Mouse (Mus musculus) embryonic fibroblast, embryonic 13.5 days (primary cell): Measurements from ENCODE around the gene Sh2b1. TPM values are rescaled to one million over a fixed set of nuclear protein-coding genes. Genes with fewer than 3 reads are reported as not detected.

ENCODE experiments used
- H3K27ac ChIP-seq: 2 replicates; pipeline ENCODE4 v1.5.1; 2012; ENCODE audit warnings: low read length, control low read depth, inconsistent platforms; ENCODE audit not compliant: insufficient read depth
- H3K4me1 ChIP-seq: 2 replicates; pipeline ENCODE4 v1.6.1; 2011; ENCODE audit warnings: low read length; ENCODE audit not compliant: control insufficient read depth, insufficient read depth
- H3K4me3 ChIP-seq: 2 replicates; pipeline ENCODE4 v1.5.1; 2011; ENCODE audit warnings: mild to moderate bottlenecking, control low read depth, low read length; ENCODE audit not compliant: insufficient read depth
- CTCF ChIP-seq: IDR thresholded peaks from 2 replicates; pipeline ENCODE4 v1.5.1; 2011; ENCODE audit warnings: mild to moderate bottlenecking, control low read depth, low read length, moderate library complexity, borderline replicate concordance; ENCODE audit not compliant: insufficient read depth
- POLR2A ChIP-seq: IDR thresholded peaks from 2 replicates; pipeline ENCODE4 v1.6.1; 2011; ENCODE audit warnings: low read depth, mild to moderate bottlenecking, control low read depth, low read length, moderate library complexity
- polyA plus RNA-seq: library from polyadenylated mRNA; stranded (reverse); fragments of >200 nt; gene quantifications from 2 replicates; pipeline ENCODE4 v1.2.4, GENCODE M21; 2011; ENCODE audit warnings: low read depth; ENCODE audit not compliant: missing spikeins, insufficient read length

The Sh2b1 gene
- polyA plus RNA-seq, 1 experiment: 31.3 TPM

DNA sequence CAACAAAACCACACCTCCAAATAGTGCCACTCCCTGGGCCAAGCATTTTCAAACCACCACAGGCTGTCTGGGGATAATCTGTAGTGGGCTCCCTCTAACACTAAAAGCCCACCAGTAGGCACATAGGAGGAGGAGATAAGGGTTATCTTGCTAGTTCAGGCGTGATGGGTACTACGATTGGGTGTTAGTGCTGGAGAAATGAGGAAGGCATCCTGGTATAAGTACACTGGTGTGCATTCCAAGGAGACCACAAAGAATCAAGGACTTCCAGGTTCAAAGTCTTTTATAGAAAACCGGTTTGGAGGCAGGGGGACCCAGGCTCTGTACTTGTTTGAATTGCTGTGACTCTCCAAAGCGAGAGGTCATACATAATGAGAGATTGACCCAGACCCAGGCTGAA lies 47.1 kb downstream of the Sh2b1 start:
- TF ChIP-seq POLR2A (no peak), CTCF (no peak)
- H3K4me3 ChIP-seq: peak overlapping the region; percentile 77
- no peaks in the 10 kb centered on the region for H3K4me1 ChIP-seq
- peak overlapping the region; percentile 91 for H3K27ac ChIP-seq

DNA sequence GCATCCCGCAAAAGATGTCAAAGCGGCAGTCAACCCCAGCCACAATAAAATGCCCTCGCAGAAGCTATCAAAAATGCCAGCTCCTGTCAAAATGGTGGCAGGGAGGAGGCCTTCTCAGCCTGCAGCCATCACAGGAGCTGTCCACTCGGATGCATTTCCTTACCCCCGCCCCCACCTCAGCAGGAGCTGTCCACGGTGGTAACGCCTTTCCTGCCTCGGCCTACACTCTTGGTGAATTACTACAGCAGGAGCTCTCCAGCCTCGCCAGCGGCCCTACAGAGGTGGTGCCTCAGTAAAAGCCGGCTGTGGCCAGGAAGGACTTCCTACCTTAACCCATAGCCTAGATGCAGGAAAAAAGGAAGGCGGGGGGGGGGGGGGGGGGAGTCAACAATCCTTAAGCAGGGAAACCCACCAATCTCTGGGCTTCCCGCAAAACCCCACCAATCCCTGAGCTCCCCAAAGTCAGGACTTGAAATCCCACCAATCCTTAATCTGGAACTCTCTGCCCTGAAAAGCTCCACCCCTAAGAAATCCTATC lies 47.8 kb downstream of the Sh2b1 start:
- TF ChIP-seq POLR2A: no peak
- no peak for TF ChIP-seq CTCF
- no peaks in the 10 kb centered on the region for H3K4me1 ChIP-seq
- H3K27ac ChIP-seq: no peak overlapping the region
- no peak overlapping the region for H3K4me3 ChIP-seq

DNA sequence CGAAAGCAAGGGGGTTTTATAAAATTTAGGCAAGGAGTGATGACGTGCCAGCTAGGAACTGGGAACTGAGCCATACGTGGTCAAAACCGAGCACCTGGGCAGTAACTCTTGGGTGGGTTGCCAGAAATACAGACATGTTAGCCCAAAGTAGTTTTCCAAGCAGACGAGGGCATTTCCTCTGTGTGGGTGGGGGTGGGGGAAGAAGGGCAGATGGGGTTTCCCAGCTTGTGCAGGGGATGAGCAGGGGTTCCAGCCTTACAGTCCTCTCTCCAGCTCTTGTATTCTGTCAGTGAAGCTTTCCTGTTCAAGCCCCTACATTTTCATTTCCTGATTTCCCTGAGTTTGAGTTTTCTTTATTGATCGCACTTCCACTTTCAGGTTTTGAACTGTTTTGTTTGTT lies 51.1 kb downstream of the Sh2b1 start:
- H3K4me3 ChIP-seq: no peak overlapping the region
- TF ChIP-seq CTCF (no peak), POLR2A (no peak)
- no peak overlapping the region for H3K27ac ChIP-seq
- H3K4me1 ChIP-seq: no peaks in the 10 kb centered on the region

DNA sequence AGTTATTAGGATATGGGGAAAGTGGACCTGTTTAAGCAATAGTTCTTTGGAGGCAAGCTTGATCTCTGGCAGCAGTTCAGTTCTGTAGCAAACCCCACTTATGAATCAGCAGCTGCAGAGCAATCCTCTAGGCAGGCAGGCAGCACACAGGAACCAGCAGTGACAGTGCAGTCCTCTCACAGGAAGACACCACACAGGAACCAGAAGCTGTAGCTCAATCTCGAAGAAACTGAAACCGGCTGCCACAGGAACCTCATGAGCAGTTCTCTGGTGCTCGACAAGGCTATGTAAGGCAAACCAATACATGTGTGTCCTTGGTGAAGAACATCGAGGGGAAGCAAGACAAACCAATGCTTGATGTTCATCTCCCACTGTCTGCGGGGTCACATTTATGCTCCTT lies 53.5 kb downstream of the Sh2b1 start:
- no peak overlapping the region for H3K27ac ChIP-seq
- H3K4me1 ChIP-seq: no peaks in the 10 kb centered on the region
- no peak overlapping the region for H3K4me3 ChIP-seq
- TF ChIP-seq POLR2A: no peak
- TF ChIP-seq CTCF: no peak

DNA sequence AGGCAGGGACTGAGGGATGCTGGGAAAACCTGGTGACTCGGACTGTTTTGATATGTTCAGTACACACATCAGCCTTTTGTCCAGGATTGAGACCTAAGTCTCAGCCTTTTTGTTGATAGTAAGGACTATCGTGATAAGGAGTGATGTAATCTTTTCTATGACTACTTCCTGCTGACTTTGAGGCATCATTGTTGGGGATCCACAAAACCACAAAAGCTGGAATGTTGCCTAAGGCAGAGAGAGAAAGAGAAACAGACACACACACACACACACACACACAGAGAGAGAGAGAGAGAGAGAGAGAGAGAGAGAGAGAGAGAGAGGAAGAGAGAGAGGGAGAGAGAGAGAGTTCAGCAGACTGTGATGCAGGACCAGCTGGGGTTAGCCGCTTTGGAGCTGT lies 56.7 kb downstream of the Sh2b1 start:
- TF ChIP-seq CTCF (no peak), POLR2A (no peak)
- Histone ChIP-seq H3K4me3 (no peak overlapping the region), H3K27ac (no peak overlapping the region), H3K4me1 (no peaks in the 10 kb centered on the region)

DNA sequence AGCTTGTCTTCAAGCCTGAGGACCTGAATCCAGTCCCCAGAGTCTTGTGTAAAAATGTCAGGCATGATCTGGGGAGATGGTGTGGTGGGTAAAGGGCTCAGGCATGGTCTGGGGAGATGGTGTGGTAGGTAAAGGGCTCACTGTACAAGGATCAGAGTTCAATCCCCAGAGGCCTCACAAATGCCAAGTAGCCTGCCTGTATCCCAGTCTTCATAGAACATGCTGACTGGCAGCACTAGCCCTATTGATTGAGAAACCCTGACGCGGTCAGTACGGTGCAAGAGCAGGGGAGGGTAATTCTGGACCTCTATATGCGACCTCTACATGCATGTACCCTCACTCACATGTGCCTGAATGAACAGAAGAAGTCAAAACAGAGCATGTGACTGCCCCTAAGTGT lies 57.6 kb downstream of the Sh2b1 start:
- Histone ChIP-seq H3K4me3 (no peak overlapping the region), H3K27ac (no peak overlapping the region), H3K4me1 (no peaks in the 10 kb centered on the region)
- TF ChIP-seq POLR2A (no peak), CTCF (no peak)

DNA sequence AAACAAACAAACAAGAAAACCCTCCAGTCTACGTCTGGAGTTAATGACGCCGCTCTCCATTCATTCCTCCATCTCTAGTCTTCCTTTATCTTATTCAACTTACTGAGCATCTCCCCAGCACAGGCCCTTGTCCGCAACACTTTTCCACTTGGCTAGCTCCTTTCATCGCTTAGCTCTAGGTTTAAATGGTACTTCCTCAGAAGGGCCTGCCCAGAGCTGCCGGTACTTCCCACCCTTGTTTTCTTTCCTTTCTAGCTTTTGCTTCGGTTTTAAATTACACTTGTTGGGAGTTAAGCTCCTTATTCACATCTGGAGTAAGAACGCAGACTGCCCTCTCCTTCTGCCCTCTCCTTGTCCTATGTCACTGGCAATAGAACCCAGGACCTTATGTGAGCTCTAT lies 58.2 kb downstream of the Sh2b1 start:
- no peak overlapping the region for H3K27ac ChIP-seq
- H3K4me3 ChIP-seq: no peak overlapping the region
- TF ChIP-seq POLR2A (no peak), CTCF (no peak)

More for the DNA sequence above, 58.2 kb downstream of the Sh2b1 start:
- no peaks in the 10 kb centered on the region for H3K4me1 ChIP-seq

Other genes with a start within 250 kb of the Sh2b1 start
- 4.6 and 5.8 TPM in 2 replicates for gene Sbk1, start 202.8 kb downstream of the Sh2b1 start, polyA plus RNA-seq
- 0.35 and 0.75 TPM in 2 replicates for gene Lat, start 105.9 kb downstream of the Sh2b1 start, polyA plus RNA-seq
- 34.6 and 40.2 TPM in 2 replicates for gene Spns1, start 98.0 kb downstream of the Sh2b1 start, polyA plus RNA-seq
- gene Nfatc2ip, start 78.7 kb downstream of the Sh2b1 start, polyA plus RNA-seq: 4.4 and 7.4 TPM in 2 replicates
- gene Cd19, start 60.5 kb downstream of the Sh2b1 start, polyA plus RNA-seq: not detected in 2 replicates
- gene Rabep2, start 46.7 kb downstream of the Sh2b1 start, polyA plus RNA-seq: 13.3 and 20.6 TPM in 2 replicates
- gene Atp2a1, start 12.3 kb downstream of the Sh2b1 start, polyA plus RNA-seq: not detected in 2 replicates
- 71.4 and 77.9 TPM in 2 replicates for gene Tufm, start 11.9 kb upstream of the Sh2b1 start, polyA plus RNA-seq
- 131 and 149 TPM in 2 replicates for gene Atxn2l, start 28.0 kb upstream of the Sh2b1 start, polyA plus RNA-seq
- gene Eif3c, start 91.0 kb upstream of the Sh2b1 start, polyA plus RNA-seq: 413 and 481 TPM in 2 replicates
- gene Apobr, start 109.5 kb upstream of the Sh2b1 start, polyA plus RNA-seq: 9.3 and 10.0 TPM in 2 replicates
- 12.4 and 16.7 TPM in 2 replicates for gene Cln3, start 110.4 kb upstream of the Sh2b1 start, polyA plus RNA-seq
- gene Il27, start 119.5 kb upstream of the Sh2b1 start, polyA plus RNA-seq: not detected in 2 replicates
- gene Nupr1, start 155.4 kb upstream of the Sh2b1 start, polyA plus RNA-seq: 179 and 208 TPM in 2 replicates
- gene Sgf29, start 173.9 kb upstream of the Sh2b1 start, polyA plus RNA-seq: 17.7 and 30.3 TPM in 2 replicates
- 0.95 TPM in 1 of 2 replicates, not detected in the other for gene Sult1a1, start 201.0 kb upstream of the Sh2b1 start, polyA plus RNA-seq
- 56.5 and 84.6 TPM in 2 replicates for gene Bola2, start 220.0 kb upstream of the Sh2b1 start, polyA plus RNA-seq
- 5.7 and 8.7 TPM in 2 replicates for gene Slx1b, start 220.4 kb upstream of the Sh2b1 start, polyA plus RNA-seq
- gene Coro1a, start 232.4 kb upstream of the Sh2b1 start, polyA plus RNA-seq: 1.0 and 6.5 TPM in 2 replicates